Mouse (Mus musculus): Measurements from ENCODE around the gene Psmd12.

The Psmd12 gene

GRCm38 (mm10) chr11:107511954-107512353, 32.7 kb downstream of the Psmd12 start:
- peak; percentile 71 for DNase-seq

GRCm38 (mm10) chr11:107513047-107513446, 33.8 kb downstream of the Psmd12 start:
- no peak for DNase-seq

GRCm38 (mm10) chr11:107516387-107516786, 37.1 kb downstream of the Psmd12 start:
- no peak for DNase-seq

- DNase-seq = no peak
Measured at GRCm38 (mm10) chr11:107518645-107519429, 39.6 kb downstream of the Psmd12 start.

GRCm38 (mm10) chr11:107521153-107521552, 41.9 kb downstream of the Psmd12 start:
- no peak for DNase-seq

GRCm38 (mm10) chr11:107524966-107525365, 45.7 kb downstream of the Psmd12 start:
- DNase-seq = no peak

- no peak for DNase-seq
Measured at GRCm38 (mm10) chr11:107527632-107528031, 48.3 kb downstream of the Psmd12 start.

- DNase-seq = peak; percentile 45
Measured at GRCm38 (mm10) chr11:107529320-107529719, 50.0 kb downstream of the Psmd12 start.

GRCm38 (mm10) chr11:107531445-107531844, 52.2 kb downstream of the Psmd12 start:
- DNase-seq = no peak

GRCm38 (mm10) chr11:107532271-107532670, 53.0 kb downstream of the Psmd12 start:
- DNase-seq = no peak

- DNase-seq = no peak
Measured at GRCm38 (mm10) chr11:107538994-107539393, 59.7 kb downstream of the Psmd12 start.

GRCm38 (mm10) chr11:107540339-107540738, 61.1 kb downstream of the Psmd12 start:
- no peak for DNase-seq

- no peak for DNase-seq
Measured at GRCm38 (mm10) chr11:107545747-107546476, 66.6 kb downstream of the Psmd12 start.

GRCm38 (mm10) chr11:107546667-107547301, 67.5 kb downstream of the Psmd12 start:
- peak; percentile 44 for DNase-seq

GRCm38 (mm10) chr11:107547351-107548203, 68.3 kb downstream of the Psmd12 start, which contains the start of gene Helz:
Gene Helz, plus strand, starts transcription at chr11:107547930.
- peak; percentile 88 for DNase-seq

- DNase-seq = no peak
Measured at GRCm38 (mm10) chr11:107548204-107548975, 69.1 kb downstream of the Psmd12 start.
